Mouse (Mus musculus) adrenal gland, adult 8-10 months (tissue): Measurements from ENCODE around the gene Lrrc71. TPM values are rescaled to one million over a fixed set of nuclear protein-coding genes. Genes with fewer than 3 reads are reported as not detected.

ENCODE experiments used
- DNase-seq: peaks from one replicate; pipeline ENCODE4 v3.0.0; 2022
- total RNA-seq, 4 experiments: library from RNA; stranded (reverse); gene quantifications; 2 replicates each; pipeline ENCODE4 v1.2.4; 2022

Lrrc71 gene
- total RNA-seq, 4 experiments from 2014 or later = 0.32 to 1.6 (median 0.82) TPM

- DNase-seq = no peak
These were observed 29.9 kb downstream of the Lrrc71 start for GRCm38 (mm10) chr3:87718525-87718924.

Other genes starting within 250 kb of the Lrrc71 start
- gene Etv3, start 223.2 kb downstream of the Lrrc71 start, total RNA-seq = 10 to 100 TPM; 19.4 to 24.6 (median 22.4) TPM
- gene Arhgef11, start 131.1 kb downstream of the Lrrc71 start, total RNA-seq = 10 to 100 TPM; 40.5 to 53.1 (median 47.2) TPM
- gene Ntrk1, start 46.5 kb upstream of the Lrrc71 start, total RNA-seq = 10 to 100 TPM in 2 of 4 experiments, 1 to 10 TPM in 2; 6.3 to 30.5 (median 13.1) TPM
- gene Insrr, start 48.3 kb upstream of the Lrrc71 start, total RNA-seq = 1 to 10 TPM in 2 of 4 experiments, under 1 TPM in 2; 0.32 to 3.7 (median 1.9) TPM
- gene Pear1, start 75.7 kb upstream of the Lrrc71 start, total RNA-seq = 10 to 100 TPM; 26.0 to 35.9 (median 29.7) TPM
- under 1 TPM; 0.20 to 0.62 (median 0.32) TPM for gene Sh2d2a, start 98.1 kb upstream of the Lrrc71 start, total RNA-seq
- gene Prcc, start 137.0 kb upstream of the Lrrc71 start, total RNA-seq = 10 to 100 TPM; 47.5 to 49.4 (median 48.7) TPM
- gene Hdgf, start 157.7 kb upstream of the Lrrc71 start, total RNA-seq = 100 to 1,000 TPM; 163 to 180 (median 172) TPM
- 100 to 1,000 TPM; 121 to 146 (median 131) TPM for gene Mrpl24, start 170.9 kb upstream of the Lrrc71 start, total RNA-seq
- 10 to 100 TPM; 17.9 to 20.0 (median 19.5) TPM for gene Isg20l2, start 181.7 kb upstream of the Lrrc71 start, total RNA-seq
- gene Rrnad1, start 182.1 kb upstream of the Lrrc71 start, total RNA-seq = 10 to 100 TPM; 18.6 to 27.6 (median 21.9) TPM
- 1 to 10 TPM in 1 of 4 experiments, under 1 TPM in 2, not detected in 1; 0.31 to 1.0 (median 0.35) TPM for gene Crabp2, start 200.0 kb upstream of the Lrrc71 start, total RNA-seq
- gene Nes, start 222.5 kb upstream of the Lrrc71 start, total RNA-seq = 10 to 100 TPM in 1 of 4 experiments, 1 to 10 TPM in 3; 4.3 to 14.4 (median 6.8) TPM